16 mouse cellular contexts compared by ENCODE assay signal in the genomic region with DNA sequence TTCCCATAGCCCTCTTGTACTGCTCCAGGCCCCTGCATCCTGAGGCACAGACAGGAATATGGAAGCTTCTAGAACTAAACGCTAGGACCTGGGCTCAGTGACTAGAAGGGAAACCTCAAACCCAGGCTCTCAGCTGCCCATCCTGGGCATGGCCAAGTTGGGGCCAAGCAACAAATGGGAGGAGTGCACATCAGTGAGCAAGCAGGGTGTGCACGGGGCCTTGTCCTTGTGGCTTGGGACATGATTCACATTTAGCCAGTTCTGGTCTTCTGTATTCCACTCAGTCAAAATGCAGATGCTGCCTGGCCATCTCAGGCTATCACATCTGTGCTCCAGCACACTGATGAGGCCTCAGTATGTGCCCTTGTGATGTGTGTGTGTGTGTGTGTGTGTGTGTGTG. TPM values are rescaled to one million over a fixed set of nuclear protein-coding genes. Genes with fewer than 3 reads are reported as not detected.
A peak's percentile ranks its signal among the peaks of the same experiment; 100 is the strongest.
DNase-seq lines count a peak whose midpoint lies in the region; ATAC-seq lines count a peak whose summit lies in the region.
"Had no signal": no experiment of that assay in that cellular context is flagged by ENCODE, and none has a peak within 500 bp of the region (broad histone marks: within the 10 kb centered on the region; RNA-seq: fewer than 3 reads in every experiment).

No protein-coding gene starts in this region.

- peaks cover 41 to 47% of the 10 kb centered on the region in 2 experiments for H3K4me1 ChIP-seq in heart, embryonic 14.5 days (ENCODE audit: control insufficient read depth in 2 of 2, insufficient read depth in 2 of 2, low read length in 2 of 2)
- H3K4me1 ChIP-seq in embryonic facial prominence, embryonic 13.5 days, result peaks cover 75% of the 10 kb centered on the region
- peaks cover 87% of the 10 kb centered on the region for H3K4me1 ChIP-seq in limb, embryonic 15.5 days
- peaks cover 45% of the 10 kb centered on the region for H3K4me1 ChIP-seq in hindbrain, embryonic 13.5 days (replicated peaks)

- WGBS in heart, embryonic 14.5 days, result 80% methylated on average over 2 of the region's 2 CpGs
- WGBS in embryonic facial prominence, embryonic 13.5 days, result 86% methylated on average over 2 of the region's 2 CpGs
- WGBS in limb, embryonic 15.5 days, result 88% methylated on average over 2 of the region's 2 CpGs
- WGBS in hindbrain, embryonic 13.5 days, result 94% methylated on average over 2 of the region's 2 CpGs

- H3K27ac ChIP-seq in heart, embryonic 14.5 days (replicated peaks in 1 of 2; ENCODE audit: control insufficient read depth in 1 of 2, insufficient read depth in 1 of 2, low read depth in 2 of 2, low read length in 2 of 2), result peak overlapping the region; percentile 90 to 94; a peak in 3 of 4 replicates
- peak overlapping the region; percentile 95 for H3K27ac ChIP-seq in embryonic facial prominence, embryonic 13.5 days
- H3K27ac ChIP-seq in limb, embryonic 15.5 days, result peak overlapping the region; percentile 92
- no peak overlapping the region for H3K27ac ChIP-seq in hindbrain, embryonic 13.5 days

- ATAC-seq in heart, embryonic 14.5 days (ENCODE audit: insufficient number of reproducible peaks, insufficient read depth, low FRiP score, low read depth), result no peak
- ATAC-seq in embryonic facial prominence, embryonic 13.5 days (ENCODE audit: insufficient number of reproducible peaks, insufficient read depth, low FRiP score, low TSS enrichment, low read depth), result no peak
- ATAC-seq in limb, embryonic 15.5 days (ENCODE audit: insufficient number of reproducible peaks, low FRiP score, low TSS enrichment, low read depth), result no peak
- no peak for ATAC-seq in hindbrain, embryonic 13.5 days (ENCODE audit: low FRiP score)
- ATAC-seq: forebrain, embryonic 16.5 days had no signal

- H3K4me2 ChIP-seq in heart, embryonic 14.5 days (ENCODE audit: low read length), result 0 out of 2 replicates have a peak overlapping the region, but pooled peaks have one; percentile 54
- H3K4me2 ChIP-seq in embryonic facial prominence, embryonic 13.5 days, result no peak overlapping the region
- H3K4me2 ChIP-seq in limb, embryonic 15.5 days, result no peak overlapping the region
- no peak overlapping the region for H3K4me2 ChIP-seq in hindbrain, embryonic 13.5 days

- DNase-seq in heart, adult 8-10 months (ENCODE audit: low spot score), result no peak
- DNase-seq in adrenal gland, adult 2 months, result peak; percentile 83
- no peak for DNase-seq in cerebellum, adult 9-11 months
- no peak for DNase-seq in T-cell, adult 2 months (ENCODE audit: low spot score)
- DNase-seq: cerebellum, postnatal 25 days; gastrocnemius, postnatal 14 days; kidney, adult 18-20 months; kidney, postnatal 36 days; lung, adult 2 months; thymus, postnatal 14 days had no signal

- H3K36me3 ChIP-seq in heart, embryonic 14.5 days (ENCODE audit: control insufficient read depth, insufficient read depth, low read length), result peaks cover 4% of the 10 kb centered on the region; the same call in 1 of the 2 replicates
- peaks cover 69% of the 10 kb centered on the region for H3K36me3 ChIP-seq in embryonic facial prominence, embryonic 13.5 days
- H3K36me3 ChIP-seq in limb, embryonic 15.5 days, result peaks cover 53% of the 10 kb centered on the region
- H3K36me3 ChIP-seq in hindbrain, embryonic 13.5 days, result no peaks in the 10 kb centered on the region
- H3K36me3 ChIP-seq: hindbrain, embryonic 10.5 days had no signal

- H3K9ac ChIP-seq in heart, embryonic 14.5 days (ENCODE audit: low read length), result peak overlapping the region; percentile 47; the same call in 1 of the 2 replicates
- H3K9ac ChIP-seq in embryonic facial prominence, embryonic 13.5 days, result peak overlapping the region; percentile 47; the same call in 1 of the 2 replicates
- no peak overlapping the region for H3K9ac ChIP-seq in limb, embryonic 15.5 days
- H3K9ac ChIP-seq in hindbrain, embryonic 13.5 days, result no peak overlapping the region

- H3K27me3 ChIP-seq in heart, embryonic 14.5 days (ENCODE audit: control insufficient read depth, insufficient read depth, low read length), result no peaks in the 10 kb centered on the region
- no peaks in the 10 kb centered on the region for H3K27me3 ChIP-seq in embryonic facial prominence, embryonic 13.5 days
- no peaks in the 10 kb centered on the region for H3K27me3 ChIP-seq in limb, embryonic 15.5 days
- H3K27me3 ChIP-seq in hindbrain, embryonic 13.5 days, result no peaks in the 10 kb centered on the region

- H3K4me3 ChIP-seq in heart, embryonic 14.5 days (ENCODE audit: control insufficient read depth in 1 of 2, insufficient read depth in 1 of 2, low read depth in 1 of 2, low read length in 2 of 2), result no peak overlapping the region
- no peak overlapping the region for H3K4me3 ChIP-seq in embryonic facial prominence, embryonic 13.5 days
- H3K4me3 ChIP-seq in limb, embryonic 15.5 days, result no peak overlapping the region
- no peak overlapping the region for H3K4me3 ChIP-seq in hindbrain, embryonic 13.5 days
- H3K4me3 ChIP-seq: hindbrain, embryonic 10.5 days had no signal

- no peaks in the 10 kb centered on the region for H3K9me3 ChIP-seq in heart, embryonic 14.5 days (ENCODE audit: control insufficient read depth, low read length)
- no peaks in the 10 kb centered on the region for H3K9me3 ChIP-seq in embryonic facial prominence, embryonic 13.5 days
- no peaks in the 10 kb centered on the region for H3K9me3 ChIP-seq in limb, embryonic 15.5 days
- H3K9me3 ChIP-seq in hindbrain, embryonic 13.5 days, result no peaks in the 10 kb centered on the region
- H3K9me3 ChIP-seq: hindbrain, embryonic 10.5 days had no signal

RNA-seq across cellular contexts. Expression of gene Col5a1, which starts 49.2 kb away (rescaled TPM):
- polyA plus RNA-seq in heart, embryonic 14.5 days (2014; fragmentation: Nextera tagmentation; extraction: Ambion mirVana), result 62.9 and 70.0 TPM in 2 replicates
- total RNA-seq in heart, adult 8-10 months (2022), result 10 to 100 TPM; 10.8 to 17.6 (median 15.1) TPM
- 10 to 100 TPM; 36.4 to 37.1 TPM for total RNA-seq in adrenal gland, adult 2 months (2021)
- polyA plus RNA-seq in adrenal gland, adult 2 months (2012; rRNA removed), result 20.1 and 21.3 TPM in 2 replicates
- 104 and 111 TPM in 2 replicates for polyA plus RNA-seq in embryonic facial prominence, embryonic 13.5 days (2015; fragmentation: Nextera tagmentation; extraction: Ambion mirVana)
- 259 and 273 TPM in 2 replicates for polyA plus RNA-seq in limb, embryonic 15.5 days (2015; fragmentation: Nextera tagmentation; extraction: Ambion mirVana)
- polyA plus RNA-seq in hindbrain, embryonic 13.5 days (2015; fragmentation: Nextera tagmentation; extraction: Ambion mirVana), result 15.4 and 16.3 TPM in 2 replicates

Comparison
In these comparisons a context has a peak if more than half of its experiments do, and no peak if none do; other contexts are left out.
1. H3K9ac ChIP-seq: peak in heart, embryonic 14.5 days (single experiment) and embryonic facial prominence, embryonic 13.5 days (single experiment); none in limb, embryonic 15.5 days (single experiment) and hindbrain, embryonic 13.5 days (single experiment).